Mouse (Mus musculus): ENCODE measurements around the gene Sema5b.

DNA sequence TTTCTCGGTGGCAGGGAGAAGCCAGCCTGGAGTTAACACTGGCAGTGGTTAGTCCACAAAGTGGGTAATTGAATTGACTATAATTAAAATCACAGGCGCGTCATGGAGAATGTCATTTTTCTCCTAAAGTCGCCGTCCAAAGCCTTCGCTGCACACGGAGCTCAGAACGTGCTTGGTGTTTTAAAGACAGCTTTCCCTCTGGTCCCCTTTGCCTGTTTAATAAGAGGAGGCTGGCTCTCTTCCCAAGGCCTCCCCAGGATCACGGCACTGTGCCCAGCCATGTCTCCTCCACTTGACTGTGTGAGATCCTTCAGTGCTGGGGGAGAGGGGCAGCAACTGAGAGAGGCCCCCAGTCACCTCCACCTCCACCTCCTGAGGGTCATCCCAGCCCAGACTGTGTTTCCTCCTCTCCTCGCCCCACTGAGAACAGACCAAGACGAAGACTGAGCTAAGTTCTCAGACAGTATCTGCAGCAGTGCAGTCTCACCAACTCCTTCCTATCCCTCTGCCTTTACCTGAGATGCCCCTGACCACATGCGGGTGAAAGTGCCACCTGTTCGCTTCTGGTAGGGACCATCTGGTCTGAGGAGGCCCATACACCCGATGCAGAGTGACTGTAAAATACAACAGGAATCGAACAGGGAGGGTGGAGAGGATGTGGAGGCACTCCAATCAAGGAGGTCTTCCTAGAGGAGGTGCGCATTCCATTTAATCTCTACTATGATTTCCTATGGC is 84.5 kb downstream of the Sema5b start:
- no peak for TF ChIP-seq CTCF (IDR thresholded peaks at IDR 0.05; ENCODE audit: low read depth)
- TF ChIP-seq EP300 (IDR thresholded peaks at IDR 0.05; ENCODE audit: low read depth), result no peak
